Mouse (Mus musculus) myocyte (in vitro differentiated cells): ENCODE measurements at regions not wholly inside any gene's neighbourhood (a gene's known extent, or its start where the extent isn't known, plus 50 kb on each side); places are given as distances from the start of the nearest gene placed in this dataset.

ENCODE experiments used
- POLR2A ChIP-seq: IDR thresholded peaks from one replicate; pipeline ENCODE4 v1.6.1; 2011; ENCODE audit warnings: low read depth, mild to moderate bottlenecking, control low read depth, moderate library complexity; ENCODE audit not compliant: insufficient read length
- POLR2AphosphoS2 ChIP-seq: IDR thresholded peaks from one replicate; pipeline ENCODE4 v1.6.1; 2011; ENCODE audit warnings: low read depth, control low read depth; ENCODE audit not compliant: insufficient read length

GRCm38 (mm10) chr7:83088125-83088524 lies 221.0 kb downstream of the Mex3b start:
- TF ChIP-seq POLR2AphosphoS2 (no peak), POLR2A (no peak)
